Mouse (Mus musculus): Measurements from ENCODE around the gene Tspoap1. TPM values are rescaled to one million over a fixed set of nuclear protein-coding genes. Genes with fewer than 3 reads are reported as not detected.

Gene Tspoap1
- polyA plus RNA-seq, 1 experiment from 2014 or later, result 1.7 TPM

DNA sequence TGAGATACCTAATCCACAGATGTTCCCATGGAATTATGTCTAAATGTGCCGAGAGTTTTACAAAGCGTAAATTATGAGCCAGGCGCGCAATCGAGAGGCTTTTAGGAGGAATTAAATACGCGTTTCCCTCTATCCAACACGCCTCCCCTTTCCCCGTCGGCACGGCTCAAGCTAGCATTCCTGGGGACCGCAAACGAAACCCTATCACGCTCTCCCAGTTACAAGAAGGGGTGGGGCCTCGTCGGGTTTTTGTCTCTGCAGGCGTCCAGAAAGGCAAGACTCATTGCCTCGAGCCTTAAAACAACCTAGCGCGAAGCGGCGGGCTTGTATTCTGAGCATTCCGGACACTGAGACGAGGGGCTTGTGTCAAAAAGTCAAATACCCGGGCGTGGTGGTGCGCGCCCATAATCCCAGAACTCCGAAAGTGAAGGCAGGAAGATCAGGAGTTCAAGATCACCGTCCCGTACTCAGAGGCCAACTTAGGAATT lies 23.6 kb upstream of the Tspoap1 start:
- Histone ChIP-seq H3K4me1 (ENCODE audit: control insufficient read depth, insufficient read depth, low read length) (peaks cover 7% of the 10 kb centered on the region), H3K9me3 (replicated peaks; ENCODE audit: control insufficient read depth, low read length) (no peaks in the 10 kb centered on the region), H3K27ac (ENCODE audit: low read length) (peak overlapping the region; percentile 75), H3K4me2 (ENCODE audit: low read depth, low read length) (peak overlapping the region; percentile 63), H3K27me3 (ENCODE audit: control insufficient read depth, insufficient read depth, low read length) (no peaks in the 10 kb centered on the region), H3K9ac (ENCODE audit: low read length) (peak overlapping the region; percentile 70), H3K4me3 (replicated peaks; ENCODE audit: low read length) (peak overlapping the region; percentile 85), H3K36me3 (ENCODE audit: control insufficient read depth, insufficient read depth, low read length) (peaks cover 5% of the 10 kb centered on the region; the same call in 1 of the 2 replicates)
- peak; percentile 75 for ATAC-seq (ENCODE audit: insufficient read depth, low FRiP score)
- WGBS, result under 1% methylated on average over 31 of the region's 31 CpGs

DNA sequence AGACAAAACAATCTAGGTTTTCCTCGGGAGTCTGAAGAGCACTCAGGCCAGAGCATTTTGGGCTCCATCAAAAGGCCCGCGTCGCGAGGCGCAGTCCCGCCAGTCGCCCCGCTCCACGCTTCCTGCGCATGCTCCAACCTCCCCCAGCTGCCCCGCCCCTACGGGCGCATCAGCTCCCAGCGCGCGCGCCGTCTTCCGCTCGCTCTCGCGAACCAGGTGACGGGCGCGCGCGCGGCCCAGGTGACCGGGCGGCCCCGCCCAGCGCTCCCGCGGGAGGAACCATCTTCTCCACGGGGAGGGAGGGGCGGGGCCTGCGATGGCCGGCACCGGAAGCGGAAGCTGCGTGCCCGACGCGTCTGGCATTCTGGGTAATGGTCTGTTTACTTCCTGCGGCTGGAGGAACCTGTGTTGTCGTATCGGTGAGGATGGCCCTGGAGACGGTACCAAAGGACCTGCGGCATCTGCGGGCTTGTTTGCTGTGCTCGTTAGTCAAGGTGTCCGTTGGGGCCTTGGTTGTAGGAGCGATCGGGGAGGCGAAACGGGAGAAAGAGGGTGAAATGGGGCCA lies 23.1 kb upstream of the Tspoap1 start, which contains the start of gene Supt4a:
Gene Supt4a (plus strand): TSS at position 378 of the 566 bp plus-strand sequence.
- under 1% methylated on average over 57 of the region's 57 CpGs for WGBS
- no peaks in the 10 kb centered on the region for H3K27me3 ChIP-seq (ENCODE audit: control insufficient read depth, insufficient read depth, low read length)
- H3K27ac ChIP-seq (ENCODE audit: low read length), result peak within 1 kb of the TSS; percentile 75
- peak within 1 kb of the TSS; percentile 78 for H3K4me2 ChIP-seq (ENCODE audit: low read depth, low read length)
- H3K36me3 ChIP-seq (ENCODE audit: control insufficient read depth, insufficient read depth, low read length), result peaks cover 5% of the 10 kb centered on the region; the same call in 1 of the 2 replicates
- H3K4me3 ChIP-seq (replicated peaks; ENCODE audit: low read length), result peak within 1 kb of the TSS; percentile 85
- peak; percentile 94 for ATAC-seq (ENCODE audit: insufficient read depth, low FRiP score)
- H3K4me1 ChIP-seq (ENCODE audit: control insufficient read depth, insufficient read depth, low read length), result peaks cover 7% of the 10 kb centered on the region
- H3K9ac ChIP-seq (ENCODE audit: low read length), result peak within 1 kb of the TSS; percentile 82
- H3K9me3 ChIP-seq (replicated peaks; ENCODE audit: control insufficient read depth, low read length), result no peaks in the 10 kb centered on the region

DNA sequence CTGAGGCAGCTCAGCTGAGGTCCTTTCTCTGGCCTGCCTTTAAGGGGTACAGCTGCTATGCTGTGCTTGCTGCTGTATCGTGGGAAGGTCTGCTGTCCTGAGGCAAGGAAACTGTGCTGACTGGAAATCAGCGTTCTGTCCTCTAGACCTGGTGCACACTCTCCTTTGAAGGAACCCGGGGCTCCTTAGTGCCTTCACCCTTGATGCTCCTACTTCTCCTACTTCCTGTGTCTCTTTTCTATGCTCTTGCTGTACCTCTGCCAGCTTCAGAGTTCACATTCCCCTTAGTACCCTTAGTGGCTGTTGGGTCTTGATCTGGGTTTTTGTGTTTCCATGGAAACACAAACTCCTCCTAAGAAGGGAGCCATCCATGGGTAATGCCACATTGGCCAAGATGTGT lies 16.6 kb upstream of the Tspoap1 start:
- no peak for ATAC-seq (ENCODE audit: insufficient read depth, low FRiP score)
- no peak overlapping the region for H3K27ac ChIP-seq (ENCODE audit: low read length)
- no peak overlapping the region for H3K9ac ChIP-seq (ENCODE audit: low read length)
- no peaks in the 10 kb centered on the region for H3K27me3 ChIP-seq (ENCODE audit: control insufficient read depth, insufficient read depth, low read length)
- H3K4me2 ChIP-seq (ENCODE audit: low read depth, low read length), result no peak overlapping the region
- H3K4me1 ChIP-seq (ENCODE audit: control insufficient read depth, insufficient read depth, low read length), result peaks cover 3% of the 10 kb centered on the region; the same call in 1 of the 2 replicates
- no peaks in the 10 kb centered on the region for H3K9me3 ChIP-seq (replicated peaks; ENCODE audit: control insufficient read depth, low read length)
- 94% methylated on average over 3 of the region's 3 CpGs for WGBS
- peaks cover 9% of the 10 kb centered on the region; the same call in 1 of the 2 replicates for H3K36me3 ChIP-seq (ENCODE audit: control insufficient read depth, insufficient read depth, low read length)
- no peak overlapping the region for H3K4me3 ChIP-seq (replicated peaks; ENCODE audit: low read length)

DNA sequence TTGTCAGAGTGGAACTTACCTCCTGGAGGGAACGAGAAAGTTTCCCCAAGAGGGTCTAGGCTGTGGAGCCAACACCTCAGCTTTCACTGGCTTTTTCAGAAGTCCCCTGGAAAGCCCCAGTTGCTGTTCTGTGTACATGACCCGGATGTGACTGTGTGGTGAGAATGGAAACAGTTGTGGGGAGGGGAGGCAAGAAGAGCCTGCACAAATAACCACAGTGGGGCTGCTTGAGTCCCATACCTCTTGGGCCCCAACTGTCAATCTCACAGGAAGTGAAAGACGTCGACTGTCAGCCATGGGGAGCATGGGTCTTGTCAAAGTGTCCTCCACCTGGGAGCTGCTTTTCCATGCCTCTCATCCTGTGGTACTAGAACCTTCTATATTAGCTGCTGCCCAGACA lies 15.4 kb upstream of the Tspoap1 start:
- peaks cover 15% of the 10 kb centered on the region; the same call in 1 of the 2 replicates for H3K4me1 ChIP-seq (ENCODE audit: control insufficient read depth, insufficient read depth, low read length)
- no peak overlapping the region for H3K4me3 ChIP-seq (replicated peaks; ENCODE audit: low read length)
- peaks cover 9% of the 10 kb centered on the region; the same call in 1 of the 2 replicates for H3K36me3 ChIP-seq (ENCODE audit: control insufficient read depth, insufficient read depth, low read length)
- H3K9me3 ChIP-seq (replicated peaks; ENCODE audit: control insufficient read depth, low read length), result no peaks in the 10 kb centered on the region
- WGBS, result 72% methylated on average over 4 of the region's 4 CpGs
- no peak for ATAC-seq (ENCODE audit: insufficient read depth, low FRiP score)
- H3K9ac ChIP-seq (ENCODE audit: low read length), result no peak overlapping the region
- no peak overlapping the region for H3K27ac ChIP-seq (ENCODE audit: low read length)
- H3K4me2 ChIP-seq (ENCODE audit: low read depth, low read length), result no peak overlapping the region
- H3K27me3 ChIP-seq (ENCODE audit: control insufficient read depth, insufficient read depth, low read length), result no peaks in the 10 kb centered on the region

- Histone ChIP-seq H3K27me3 (ENCODE audit: control insufficient read depth, insufficient read depth, low read length) (no peaks in the 10 kb centered on the region), H3K4me2 (ENCODE audit: low read depth, low read length) (no peak overlapping the region), H3K4me3 (replicated peaks; ENCODE audit: low read length) (no peak overlapping the region), H3K27ac (ENCODE audit: low read length) (no peak overlapping the region), H3K36me3 (ENCODE audit: control insufficient read depth, insufficient read depth, low read length) (peaks cover 4% of the 10 kb centered on the region; the same call in 1 of the 2 replicates), H3K4me1 (ENCODE audit: control insufficient read depth, insufficient read depth, low read length) (peaks cover 15% of the 10 kb centered on the region; the same call in 1 of the 2 replicates), H3K9ac (ENCODE audit: low read length) (no peak overlapping the region), H3K9me3 (replicated peaks; ENCODE audit: control insufficient read depth, low read length) (no peaks in the 10 kb centered on the region)
- no peak for ATAC-seq (ENCODE audit: insufficient read depth, low FRiP score)
- WGBS, result 64% methylated on average over 9 of the region's 9 CpGs
These were observed 14.4 kb upstream of the Tspoap1 start for GRCm38 (mm10) chr11:87745632-87746555.

- H3K9me3 ChIP-seq (replicated peaks; ENCODE audit: control insufficient read depth, low read length), result no peaks in the 10 kb centered on the region
- 90% methylated on average over 4 of the region's 5 CpGs for WGBS
These were observed 13.0 kb upstream of the Tspoap1 start for GRCm38 (mm10) chr11:87747312-87747711.

DNA sequence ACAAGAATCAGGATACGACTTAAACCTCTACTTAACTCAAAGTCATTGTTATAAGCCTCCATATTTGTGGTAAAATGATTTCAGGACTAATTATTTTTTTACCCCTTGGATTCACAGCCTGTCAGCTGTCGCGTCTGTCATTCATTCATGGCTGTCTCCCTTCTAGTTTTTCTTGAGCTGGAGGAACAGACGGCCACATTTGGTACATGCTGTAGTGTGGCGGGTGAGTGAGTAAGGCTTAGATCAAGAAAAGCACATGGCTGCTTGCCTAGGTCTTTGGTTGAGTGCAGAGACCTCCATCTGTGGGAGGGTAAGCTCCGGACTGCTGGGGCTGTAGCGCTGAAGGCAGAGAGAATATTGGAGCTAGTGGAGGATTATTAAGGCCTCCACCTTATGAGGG lies 12.6 kb upstream of the Tspoap1 start:
- H3K27ac ChIP-seq (ENCODE audit: low read length), result no peak overlapping the region

More at GRCm38 (mm10) chr11:87747312-87747711, 13.0 kb upstream of the Tspoap1 start:
- no peak overlapping the region for H3K4me2 ChIP-seq (ENCODE audit: low read depth, low read length)
- H3K36me3 ChIP-seq (ENCODE audit: control insufficient read depth, insufficient read depth, low read length), result peaks cover 4% of the 10 kb centered on the region; the same call in 1 of the 2 replicates
- H3K27ac ChIP-seq (ENCODE audit: low read length), result no peak overlapping the region
- peaks cover 15% of the 10 kb centered on the region; the same call in 1 of the 2 replicates for H3K4me1 ChIP-seq (ENCODE audit: control insufficient read depth, insufficient read depth, low read length)
- ATAC-seq (ENCODE audit: insufficient read depth, low FRiP score), result no peak
- no peak overlapping the region for H3K4me3 ChIP-seq (replicated peaks; ENCODE audit: low read length)
- H3K9ac ChIP-seq (ENCODE audit: low read length), result no peak overlapping the region
- H3K27me3 ChIP-seq (ENCODE audit: control insufficient read depth, insufficient read depth, low read length), result no peaks in the 10 kb centered on the region

DNA sequence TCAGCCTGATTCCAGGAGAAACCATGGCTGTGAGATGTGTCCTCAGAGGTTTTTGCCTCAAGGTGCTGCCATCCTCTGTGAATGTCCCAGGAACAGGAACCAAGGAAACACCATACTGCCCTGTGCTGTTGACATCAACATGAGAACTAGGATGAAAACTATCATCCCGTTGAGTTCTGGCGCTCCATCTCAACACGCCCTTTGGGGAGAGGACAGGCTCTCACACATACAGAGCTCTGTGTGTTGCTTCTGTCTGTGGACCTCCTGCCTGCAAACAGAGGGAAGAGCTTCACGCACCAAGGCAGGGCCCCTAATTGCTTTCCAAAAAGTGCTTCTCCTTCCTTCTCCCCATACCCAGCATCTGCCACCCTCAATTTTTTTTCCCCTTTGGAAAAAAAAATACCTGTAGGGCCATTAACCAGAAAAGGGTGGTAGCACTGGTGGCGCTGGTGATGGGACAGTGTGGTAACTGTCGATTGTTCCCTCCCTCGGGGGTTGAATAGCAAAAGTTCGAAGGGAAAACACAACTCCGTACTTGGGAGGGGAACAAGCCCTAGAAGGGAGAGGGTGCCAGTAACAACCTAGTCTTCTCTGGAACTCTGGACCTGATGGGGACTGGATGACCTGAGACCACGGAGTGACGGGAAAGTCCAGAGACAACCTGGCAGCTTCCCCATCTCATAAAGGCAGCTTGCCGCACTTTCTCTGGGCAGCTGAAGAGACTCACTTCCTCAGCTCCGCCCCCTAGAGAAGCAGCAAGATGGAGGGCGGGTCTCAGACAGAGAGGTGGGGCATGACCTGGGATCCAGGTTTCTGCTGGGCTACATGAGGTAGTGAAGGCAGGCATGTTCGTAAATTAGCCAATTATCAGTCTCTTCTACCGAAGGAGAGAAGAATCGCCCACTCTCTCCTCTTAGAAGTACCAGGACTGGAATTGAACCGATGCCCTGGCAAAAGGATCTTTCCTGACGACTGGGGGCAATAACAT lies 11.9 kb upstream of the Tspoap1 start:
- H3K4me2 ChIP-seq (ENCODE audit: low read depth, low read length), result peak overlapping the region; percentile 43
- peak overlapping the region; percentile 11 for H3K4me3 ChIP-seq (replicated peaks; ENCODE audit: low read length)
- peaks cover 4% of the 10 kb centered on the region; the same call in 1 of the 2 replicates for H3K36me3 ChIP-seq (ENCODE audit: control insufficient read depth, insufficient read depth, low read length)
- peaks cover 15% of the 10 kb centered on the region; the same call in 1 of the 2 replicates for H3K4me1 ChIP-seq (ENCODE audit: control insufficient read depth, insufficient read depth, low read length)
- H3K27me3 ChIP-seq (ENCODE audit: control insufficient read depth, insufficient read depth, low read length), result no peaks in the 10 kb centered on the region
- 0 out of 2 replicates have a peak, but pooled peaks have one; percentile 37 for ATAC-seq (ENCODE audit: insufficient read depth, low FRiP score)
- 25% methylated on average over 19 of the region's 19 CpGs for WGBS
- peak overlapping the region; percentile 64; the same call in 1 of the 2 replicates for H3K27ac ChIP-seq (ENCODE audit: low read length)
- no peaks in the 10 kb centered on the region for H3K9me3 ChIP-seq (replicated peaks; ENCODE audit: control insufficient read depth, low read length)
- peak overlapping the region; percentile 43 for H3K9ac ChIP-seq (ENCODE audit: low read length)

More for the DNA sequence above, 12.6 kb upstream of the Tspoap1 start:
- 87% methylated on average over 7 of the region's 7 CpGs for WGBS
- H3K9ac ChIP-seq (ENCODE audit: low read length), result no peak overlapping the region
- no peak overlapping the region for H3K4me3 ChIP-seq (replicated peaks; ENCODE audit: low read length)
- H3K4me1 ChIP-seq (ENCODE audit: control insufficient read depth, insufficient read depth, low read length), result peaks cover 15% of the 10 kb centered on the region; the same call in 1 of the 2 replicates
- H3K9me3 ChIP-seq (replicated peaks; ENCODE audit: control insufficient read depth, low read length), result no peaks in the 10 kb centered on the region
- no peak for ATAC-seq (ENCODE audit: insufficient read depth, low FRiP score)
- H3K36me3 ChIP-seq (ENCODE audit: control insufficient read depth, insufficient read depth, low read length), result peaks cover 4% of the 10 kb centered on the region; the same call in 1 of the 2 replicates
- H3K4me2 ChIP-seq (ENCODE audit: low read depth, low read length), result no peak overlapping the region
- no peaks in the 10 kb centered on the region for H3K27me3 ChIP-seq (ENCODE audit: control insufficient read depth, insufficient read depth, low read length)
